Mouse (Mus musculus) neural tube, embryonic 15.5 days (tissue): ENCODE results near the gene Foxd1. TPM values are rescaled to one million over a fixed set of nuclear protein-coding genes. Genes with fewer than 3 reads are reported as not detected.

ENCODE experiments used
- ATAC-seq: fragments of 200-750 bp; cut with Nextera tagmentation; 2 replicates; pipeline ENCODE4 v1.8.0; 2017; ENCODE audit warnings: mild to moderate bottlenecking, moderate TSS enrichment, moderate library complexity; ENCODE audit not compliant: low FRiP score
- H3K27ac ChIP-seq: fragments of 300-500 bp; sonication (generic); replicated peaks from 2 replicates; pipeline ENCODE4 v1.5.1; 2015; ENCODE audit warnings: mild to moderate bottlenecking, inconsistent platforms
- H3K27me3 ChIP-seq: fragments of 300-500 bp; sonication (generic); replicated peaks from 2 replicates; pipeline ENCODE4 v1.6.1; 2015; ENCODE audit warnings: inconsistent platforms
- H3K36me3 ChIP-seq: fragments of 300-500 bp; sonication (generic); 2 replicates; pipeline ENCODE4 v1.6.1; 2015; ENCODE audit warnings: inconsistent platforms
- H3K4me1 ChIP-seq: fragments of 300-500 bp; sonication (generic); 2 replicates; pipeline ENCODE4 v1.6.1; 2015; ENCODE audit warnings: inconsistent platforms
- H3K4me2 ChIP-seq: fragments of 300-500 bp; sonication (generic); 2 replicates; pipeline ENCODE4 v1.6.1; 2015; ENCODE audit warnings: inconsistent platforms, mild to moderate bottlenecking, moderate library complexity
- H3K4me3 ChIP-seq: fragments of 300-500 bp; sonication (generic); replicated peaks from 2 replicates; pipeline ENCODE4 v1.5.1; 2015; ENCODE audit warnings: mild to moderate bottlenecking, inconsistent platforms
- H3K9ac ChIP-seq: fragments of 300-500 bp; sonication (generic); replicated peaks from 2 replicates; pipeline ENCODE4 v1.6.1; 2015; ENCODE audit warnings: mild to moderate bottlenecking, inconsistent platforms
- H3K9me3 ChIP-seq: fragments of 300-500 bp; sonication (generic); replicated peaks from 2 replicates; pipeline ENCODE4 v1.6.1; 2016; ENCODE audit warnings: inconsistent platforms
- WGBS: fragments of 180-500 bp; shearing (Covaris S2); methylation state at CpG from one replicate; pipeline ENCODE4 v1.1.7; 2015; ENCODE audit warnings: mixed read lengths; 5-methylcytosine and 5-hydroxymethylcytosine counted together
- polyA plus RNA-seq: library from polyadenylated mRNA; unstranded; fragments of >200 nt; fragmentation: Nextera tagmentation; extraction: Ambion mirVana; gene quantifications from 2 replicates; pipeline ENCODE4 v1.2.1, GENCODE M21; 2015

Foxd1 gene
- polyA plus RNA-seq, 1 experiment from 2014 or later, result 0.65 TPM

DNA sequence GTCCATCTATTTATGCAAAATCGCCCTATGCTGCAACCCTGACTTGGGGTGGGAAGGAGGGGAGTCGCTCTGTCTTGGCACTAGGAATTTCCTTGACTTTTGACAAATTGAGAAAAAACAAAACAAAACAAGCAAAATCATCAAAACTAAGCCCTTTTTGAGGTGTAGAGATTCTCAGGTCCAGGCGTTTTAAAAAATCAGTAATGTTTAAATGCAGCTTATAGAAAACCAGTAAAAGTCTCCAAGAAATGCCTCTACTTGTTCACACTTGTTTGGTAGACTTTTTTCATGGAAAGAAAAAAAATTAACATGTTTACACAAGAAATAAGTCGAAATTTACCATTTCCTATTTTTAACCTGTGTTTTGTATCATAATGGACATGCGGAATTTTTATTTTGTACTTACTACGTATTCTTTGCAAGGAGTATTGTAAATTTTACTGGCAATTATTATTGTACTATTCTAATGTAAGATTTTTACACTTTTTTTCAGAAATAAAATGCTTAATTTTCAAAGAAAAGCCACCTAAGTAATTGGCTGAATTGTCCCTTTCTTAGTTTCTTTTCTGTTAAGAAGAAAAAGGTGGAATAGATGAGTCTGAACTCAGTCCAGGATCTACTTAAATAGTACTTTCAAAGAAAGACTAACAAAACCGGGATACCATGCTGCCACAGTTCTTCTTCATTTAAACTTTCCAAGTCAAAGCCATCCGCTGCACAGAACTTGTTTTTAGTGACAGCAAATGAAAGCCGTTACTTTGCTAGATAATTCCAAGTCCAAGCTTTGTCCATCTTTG is 2.3 kb downstream of the Foxd1 start:
- no peak for ATAC-seq
- no peak overlapping the region for H3K27ac ChIP-seq
- H3K4me1 ChIP-seq, result peaks cover 24% of the 10 kb centered on the region
- peaks cover 74% of the 10 kb centered on the region for H3K27me3 ChIP-seq
- H3K9me3 ChIP-seq, result no peaks in the 10 kb centered on the region
- no peak overlapping the region for H3K9ac ChIP-seq
- no peaks in the 10 kb centered on the region for H3K36me3 ChIP-seq
- WGBS, result 4% methylated on average over 9 of the region's 9 CpGs
- H3K4me2 ChIP-seq, result no peak overlapping the region
- H3K4me3 ChIP-seq, result peak overlapping the region; percentile 39; the same call in 1 of the 2 replicates

DNA sequence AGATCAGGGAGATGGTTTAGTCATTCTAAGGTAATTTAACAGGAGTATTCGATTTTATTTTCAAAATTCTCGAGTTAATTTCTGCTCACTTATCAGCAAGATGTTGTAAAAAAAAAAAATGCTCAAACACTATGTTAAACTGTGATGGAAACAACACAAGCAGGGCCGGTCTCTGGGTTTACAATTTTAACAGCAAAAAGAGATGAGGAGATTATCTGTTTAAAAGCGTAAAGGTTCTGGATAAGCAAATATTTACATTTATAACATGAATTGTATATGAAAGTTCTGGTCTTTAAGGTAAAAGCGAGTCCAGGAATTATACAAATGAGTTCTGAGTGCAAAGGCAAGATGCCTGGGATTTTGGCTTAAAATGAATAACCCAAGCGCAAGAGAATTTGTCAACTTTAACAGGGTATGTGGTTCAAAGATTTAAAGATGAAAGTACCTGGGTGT is 3.0 kb downstream of the Foxd1 start:
- no peak overlapping the region for H3K4me3 ChIP-seq

DNA sequence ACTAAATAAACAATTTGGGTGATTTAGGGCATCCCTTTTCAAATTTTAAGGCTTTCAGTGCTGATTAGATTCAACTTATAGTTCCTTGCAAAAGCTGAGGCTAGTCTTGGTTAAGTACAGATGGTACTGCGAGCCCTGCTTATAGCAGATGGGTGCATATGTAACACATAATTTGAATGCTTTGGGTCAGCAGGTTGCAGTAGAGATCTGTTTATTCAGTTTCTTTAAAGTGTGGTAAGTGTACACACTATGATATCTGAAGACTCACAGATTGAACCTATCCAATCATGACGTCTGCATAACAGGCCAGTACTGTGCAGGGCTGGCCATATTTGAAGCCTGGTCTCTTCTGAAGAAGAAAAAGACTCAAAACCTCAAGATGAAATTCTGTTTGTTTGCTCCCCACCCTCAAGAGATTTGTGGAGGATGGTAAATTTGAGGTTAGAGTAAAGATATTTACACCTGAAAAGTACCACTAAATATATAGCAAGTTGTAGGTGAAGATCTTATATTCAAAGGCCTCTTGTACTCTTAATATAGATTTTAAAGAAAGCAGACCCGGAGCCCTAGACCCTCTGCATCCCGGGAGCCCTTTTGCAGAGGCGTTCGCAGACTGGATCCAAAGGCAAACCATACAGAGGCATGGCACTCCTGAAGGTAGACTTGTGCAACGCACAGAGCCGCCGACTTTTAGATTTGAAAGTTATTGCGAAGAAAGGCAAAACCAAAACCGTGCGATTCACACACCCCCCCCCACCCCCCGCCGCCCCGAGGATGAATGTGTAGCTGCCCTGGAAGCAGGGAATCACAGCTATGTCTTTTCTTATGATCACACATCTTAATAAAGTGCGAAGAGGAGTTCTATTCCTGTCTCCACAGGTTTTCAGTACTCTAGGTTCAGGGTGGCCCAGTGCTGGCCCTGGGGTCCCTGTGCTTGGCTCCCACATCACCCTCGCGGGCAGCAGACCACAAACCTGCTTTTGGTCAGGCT is 3.7 kb downstream of the Foxd1 start:
- Histone ChIP-seq H3K4me3 (0 out of 2 replicates have a peak overlapping the region, but pooled peaks have one; percentile 1), H3K4me2 (no peak overlapping the region)

More for the DNA sequence above, 3.0 kb downstream of the Foxd1 start:
- peaks cover 24% of the 10 kb centered on the region for H3K4me1 ChIP-seq
- H3K9me3 ChIP-seq, result no peaks in the 10 kb centered on the region
- H3K9ac ChIP-seq, result no peak overlapping the region
- no peak for ATAC-seq
- H3K4me2 ChIP-seq, result no peak overlapping the region
- 6% methylated on average over 6 of the region's 6 CpGs for WGBS
- H3K27ac ChIP-seq, result no peak overlapping the region
- H3K27me3 ChIP-seq, result peaks cover 71% of the 10 kb centered on the region
- no peaks in the 10 kb centered on the region for H3K36me3 ChIP-seq

DNA sequence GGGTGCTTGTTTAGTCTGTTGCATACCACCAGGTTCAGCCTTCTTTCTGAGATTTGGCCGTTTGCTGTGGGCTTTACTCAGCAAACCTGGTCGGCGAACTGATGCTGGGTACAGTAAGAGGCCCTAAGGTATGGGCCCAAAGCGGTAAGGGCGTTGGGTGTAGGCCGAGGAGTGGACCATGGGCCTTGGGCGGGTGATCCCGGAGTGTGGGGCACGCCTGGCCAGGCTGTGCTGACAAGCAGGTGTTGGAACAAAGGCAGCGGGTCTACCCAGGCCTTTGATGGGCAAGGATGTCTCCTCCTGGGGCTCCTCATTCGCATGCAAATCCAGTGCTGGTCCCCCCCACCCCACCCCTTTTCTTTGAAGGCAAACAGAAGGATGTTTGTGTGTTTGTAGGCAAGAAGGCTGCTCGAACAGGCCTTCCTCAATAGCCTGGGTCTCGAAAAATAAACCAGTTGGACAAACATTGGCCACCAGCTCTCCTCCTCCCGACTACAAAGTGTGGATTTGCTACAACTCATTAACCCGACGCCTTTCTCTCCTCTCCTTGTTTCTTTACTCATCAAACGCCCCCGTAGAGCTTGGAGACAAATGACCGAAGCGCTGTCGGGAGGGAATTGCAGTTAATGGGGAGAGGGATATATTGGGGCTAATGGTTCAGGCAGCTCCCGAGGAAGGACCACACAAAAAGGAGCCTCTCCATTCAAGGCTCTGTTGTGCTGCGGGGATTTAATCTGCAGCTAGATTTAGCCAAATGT is 4.6 kb downstream of the Foxd1 start:
- Histone ChIP-seq H3K4me1 (peaks cover 23% of the 10 kb centered on the region), H3K27me3 (peaks cover 72% of the 10 kb centered on the region), H3K27ac (no peak overlapping the region), H3K36me3 (no peaks in the 10 kb centered on the region), H3K9ac (no peak overlapping the region), H3K9me3 (no peaks in the 10 kb centered on the region), H3K4me3 (0 out of 2 replicates have a peak overlapping the region, but pooled peaks have one; percentile 1), H3K4me2 (no peak overlapping the region)
- no peak for ATAC-seq
- WGBS, result 2% methylated on average over 23 of the region's 23 CpGs

More for the DNA sequence above, 3.7 kb downstream of the Foxd1 start:
- no peak for ATAC-seq
- Histone ChIP-seq H3K36me3 (no peaks in the 10 kb centered on the region), H3K9me3 (no peaks in the 10 kb centered on the region), H3K9ac (no peak overlapping the region), H3K27ac (no peak overlapping the region), H3K4me1 (peaks cover 24% of the 10 kb centered on the region), H3K27me3 (peaks cover 71% of the 10 kb centered on the region)
- 2% methylated on average over 18 of the region's 18 CpGs for WGBS

DNA sequence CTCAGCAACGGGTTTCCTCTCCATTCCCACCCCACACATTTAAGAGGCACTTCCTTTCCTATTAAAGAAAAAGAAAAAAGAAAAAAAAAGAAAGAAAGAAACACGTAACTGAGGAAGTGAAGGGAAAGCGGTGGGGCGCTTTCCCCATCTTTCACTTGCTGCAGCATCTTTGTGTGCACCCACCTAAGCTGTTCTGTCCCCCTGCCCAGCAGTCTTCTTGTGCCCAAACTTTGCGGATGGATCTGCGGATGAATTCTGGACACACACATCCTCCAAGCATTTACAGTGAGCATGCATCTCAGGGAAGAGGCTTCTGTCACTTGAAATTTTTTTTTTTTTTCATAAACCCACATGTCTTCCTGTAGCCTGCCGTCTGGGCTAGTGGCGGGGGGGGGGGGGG is 5.3 kb downstream of the Foxd1 start:
- WGBS, result 3% methylated on average over 6 of the region's 8 CpGs
- no peak overlapping the region for H3K9ac ChIP-seq
- peaks cover 68% of the 10 kb centered on the region for H3K27me3 ChIP-seq
- H3K27ac ChIP-seq, result no peak overlapping the region
- no peak overlapping the region for H3K4me3 ChIP-seq
- no peak for ATAC-seq
- H3K9me3 ChIP-seq, result no peaks in the 10 kb centered on the region
- H3K36me3 ChIP-seq, result no peaks in the 10 kb centered on the region
- peaks cover 15% of the 10 kb centered on the region for H3K4me1 ChIP-seq
- no peak overlapping the region for H3K4me2 ChIP-seq

DNA sequence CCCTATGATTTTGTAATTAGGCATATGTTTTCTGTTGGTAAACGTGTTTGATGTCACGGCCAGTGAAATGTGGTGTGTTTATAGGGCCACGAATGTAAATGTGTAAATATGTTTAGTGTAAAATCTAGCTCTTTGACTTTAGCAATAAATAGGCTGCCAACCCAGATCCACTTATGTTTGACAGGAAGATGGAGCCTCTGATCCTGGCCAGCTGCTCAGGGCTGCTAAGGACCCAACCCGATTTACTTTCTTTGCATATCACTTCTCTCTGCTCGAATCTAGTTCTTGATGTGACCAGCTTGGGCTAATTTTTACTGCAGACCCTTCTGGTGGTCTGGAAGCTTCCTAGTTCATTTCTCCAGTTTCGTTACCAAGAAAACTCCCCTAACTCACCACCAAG is 6.3 kb downstream of the Foxd1 start:
- H3K9ac ChIP-seq, result no peak overlapping the region
- whole genome bisulfite sequencing, result 4% methylated on average over 6 of the region's 6 CpGs
- peaks cover 5% of the 10 kb centered on the region for H3K4me1 ChIP-seq
- H3K9me3 ChIP-seq, result no peaks in the 10 kb centered on the region
- H3K27me3 ChIP-seq, result peaks cover 71% of the 10 kb centered on the region
- ATAC-seq, result no peak
- H3K27ac ChIP-seq, result no peak overlapping the region
- no peak overlapping the region for H3K4me2 ChIP-seq
- H3K36me3 ChIP-seq, result no peaks in the 10 kb centered on the region
- H3K4me3 ChIP-seq, result no peak overlapping the region

DNA sequence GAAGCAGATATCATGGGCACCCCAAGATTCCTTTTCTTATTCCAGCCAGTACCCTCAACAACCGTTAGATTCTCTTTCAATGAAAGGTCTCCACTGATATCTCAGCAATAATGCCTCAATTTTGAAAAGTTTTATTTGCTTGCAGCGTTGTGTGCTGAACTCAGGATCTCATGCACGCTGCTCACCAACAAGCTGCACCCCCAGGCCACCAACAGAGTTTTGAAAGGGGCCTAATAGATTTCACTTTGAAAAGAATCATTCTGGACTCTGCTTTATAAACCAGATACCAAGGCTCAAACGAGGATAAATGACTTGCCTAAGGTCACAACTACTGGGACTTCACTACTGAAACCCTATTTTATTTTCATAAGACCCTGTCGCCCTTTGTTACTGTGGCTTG is 7.1 kb downstream of the Foxd1 start:
- Histone ChIP-seq H3K27ac (no peak overlapping the region), H3K9ac (no peak overlapping the region), H3K4me3 (no peak overlapping the region), H3K36me3 (no peaks in the 10 kb centered on the region), H3K27me3 (peaks cover 77% of the 10 kb centered on the region), H3K9me3 (no peaks in the 10 kb centered on the region), H3K4me2 (no peak overlapping the region), H3K4me1 (peaks cover 6% of the 10 kb centered on the region; the same call in 1 of the 2 replicates)
- 7% methylated on average over 5 of the region's 5 CpGs for WGBS
- no peak for ATAC-seq

DNA sequence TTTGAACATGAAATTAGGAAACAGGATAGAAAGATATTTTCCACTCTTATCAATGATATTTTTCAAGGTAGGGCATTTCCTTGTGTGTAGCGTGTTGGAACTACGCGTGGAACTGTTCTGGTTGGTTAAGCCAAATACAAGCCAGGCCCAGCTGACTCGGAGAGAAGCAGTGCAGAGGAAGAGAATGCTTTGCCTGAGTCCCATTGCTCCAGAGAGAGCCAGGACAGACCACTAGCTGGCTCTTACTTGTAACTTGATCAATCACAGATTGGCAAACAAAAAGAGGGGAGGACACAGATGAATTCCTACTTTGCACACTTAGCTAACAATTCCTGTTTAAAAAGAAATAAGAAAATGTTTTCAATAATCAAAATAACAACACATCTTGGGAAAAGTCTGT is 9.0 kb downstream of the Foxd1 start:
- Histone ChIP-seq H3K27me3 (peaks cover 85% of the 10 kb centered on the region), H3K4me1 (peaks cover 10% of the 10 kb centered on the region; the same call in 1 of the 2 replicates), H3K4me2 (no peak overlapping the region), H3K36me3 (no peaks in the 10 kb centered on the region), H3K4me3 (no peak overlapping the region), H3K9ac (no peak overlapping the region), H3K9me3 (no peaks in the 10 kb centered on the region), H3K27ac (no peak overlapping the region)
- no peak for ATAC-seq
- 9% methylated on average over 4 of the region's 4 CpGs for WGBS

DNA sequence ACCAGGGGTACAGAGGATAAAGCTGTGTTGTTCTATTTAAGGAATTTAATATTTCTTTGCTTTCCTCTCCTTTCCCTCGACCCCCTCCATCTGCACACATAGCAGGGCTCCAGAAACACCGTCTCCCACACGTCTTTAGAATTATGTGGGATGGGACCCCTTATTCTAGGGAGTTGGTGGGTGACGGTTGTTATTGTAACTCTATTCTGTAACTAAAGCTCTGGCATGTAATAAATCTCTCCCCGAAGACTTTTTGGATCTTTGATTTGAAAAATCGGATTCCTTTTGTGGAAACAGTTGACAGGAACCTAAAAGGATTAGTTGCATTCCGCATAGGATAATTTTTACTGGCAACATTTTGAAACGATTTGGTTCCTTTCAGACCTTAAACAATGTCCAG is 11.0 kb downstream of the Foxd1 start:
- Histone ChIP-seq H3K27ac (no peak overlapping the region), H3K36me3 (no peaks in the 10 kb centered on the region), H3K9ac (no peak overlapping the region), H3K4me3 (no peak overlapping the region), H3K9me3 (no peaks in the 10 kb centered on the region), H3K27me3 (peaks cover 87% of the 10 kb centered on the region), H3K4me1 (peaks cover 10% of the 10 kb centered on the region; the same call in 1 of the 2 replicates), H3K4me2 (no peak overlapping the region)
- ATAC-seq, result no peak
- 2% methylated on average over 8 of the region's 8 CpGs for WGBS

DNA sequence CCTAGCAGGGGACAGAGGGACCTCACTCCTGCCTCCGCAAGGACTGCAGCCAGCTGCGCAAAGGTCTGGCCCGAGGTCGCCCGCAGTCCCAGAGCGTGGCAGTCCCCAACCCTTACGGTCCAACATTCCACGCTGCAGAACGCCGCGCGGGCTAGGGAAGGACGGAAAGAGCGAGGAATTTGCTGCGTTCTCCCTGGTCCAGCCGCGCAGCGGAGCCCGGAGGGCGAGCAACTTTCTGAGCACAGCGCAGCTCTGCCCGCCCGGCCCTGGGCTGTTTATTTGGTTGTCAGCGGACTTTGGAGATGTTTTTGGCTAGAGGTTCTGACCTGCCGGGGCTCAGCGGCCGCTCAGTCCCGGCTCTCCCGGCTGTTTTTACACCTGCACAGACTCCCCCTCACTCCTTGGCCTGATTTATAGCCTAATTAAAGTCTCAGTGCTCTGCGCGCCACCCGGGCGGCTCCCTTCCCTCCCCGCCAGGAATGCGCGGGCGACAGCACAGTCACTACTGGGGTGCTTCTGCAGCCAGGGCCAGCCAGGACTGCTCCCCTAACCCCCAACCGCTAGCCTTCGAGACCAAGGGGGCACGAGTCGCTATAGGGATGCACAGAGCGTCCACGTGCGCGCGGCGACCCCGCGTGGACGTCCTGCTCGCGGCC is 11.9 kb downstream of the Foxd1 start:
- Histone ChIP-seq H3K36me3 (no peaks in the 10 kb centered on the region), H3K4me3 (peak overlapping the region; percentile 11; the same call in 1 of the 2 replicates), H3K9ac (no peak overlapping the region), H3K4me1 (peaks cover 10% of the 10 kb centered on the region; the same call in 1 of the 2 replicates), H3K4me2 (peak overlapping the region; percentile 44), H3K27ac (no peak overlapping the region), H3K27me3 (peaks cover 84% of the 10 kb centered on the region), H3K9me3 (no peaks in the 10 kb centered on the region)
- 0 out of 2 replicates have a peak, but pooled peaks have one; percentile 35 for ATAC-seq
- under 1% methylated on average over 52 of the region's 52 CpGs for WGBS
